ENCODE assay signal across 12 mouse cellular contexts in genomic region chr16:61041140-61041586, GRCm38 (mm10).
DNase-seq lines count a peak whose midpoint lies in the region; ATAC-seq and TF ChIP-seq lines count a peak whose summit lies in the region.
"Had no signal": no experiment of that assay in that cellular context is flagged by ENCODE, and none has a peak within 500 bp of the region (broad histone marks: within the 10 kb centered on the region; RNA-seq: fewer than 3 reads in every experiment).

No protein-coding gene starts in this region.

- no peak overlapping the region for H3K4me3 ChIP-seq in kidney, embryonic 15.5 days (replicated peaks)
- no peak overlapping the region for H3K4me3 ChIP-seq in left cerebral cortex, adult 2 months
- H3K4me3 ChIP-seq: limb, embryonic 12.5 days had no signal

- H3K27ac ChIP-seq in kidney, embryonic 15.5 days, result no peak overlapping the region
- no peak overlapping the region for H3K27ac ChIP-seq in left cerebral cortex, adult 2 months
- H3K27ac ChIP-seq: limb, embryonic 12.5 days had no signal

- H3K9ac ChIP-seq in kidney, embryonic 15.5 days, result no peak overlapping the region
- H3K9ac ChIP-seq: limb, embryonic 12.5 days had no signal

- H3K9me3 ChIP-seq in kidney, embryonic 15.5 days (replicated peaks), result no peaks in the 10 kb centered on the region
- H3K9me3 ChIP-seq: limb, embryonic 12.5 days had no signal

- peak; percentile 2 for DNase-seq in adrenal gland, adult 2 months
- DNase-seq in adrenal gland, postnatal 4 days (ENCODE audit: low spot score in 2 of 2), result no peak
- DNase-seq in kidney, postnatal 4 days, result peak; percentile 46 to 61
- DNase-seq in cerebellum, postnatal 10 days, result peak; percentile 96
- DNase-seq in mesoderm, embryonic 11.5 days (ENCODE audit: low read depth, low spot score), result peak; percentile 2
- no peak for DNase-seq in left cerebral cortex, adult 2 months (ENCODE audit: extremely low spot score in 1 of 2, low spot score in 2 of 2)
- no peak for DNase-seq in right cerebral cortex, adult 18-20 months
- DNase-seq: gastrocnemius, postnatal 25 days; kidney, adult 18-20 months had no signal

- H3K4me2 ChIP-seq in kidney, embryonic 15.5 days, result no peak overlapping the region
- H3K4me2 ChIP-seq: limb, embryonic 12.5 days had no signal

- 51% methylated on average over 7 of the region's 7 CpGs for WGBS in kidney, embryonic 15.5 days

- no peak for TF ChIP-seq CTCF in left cerebral cortex, adult 2 months (IDR thresholded peaks at IDR 0.05)

- no peaks in the 10 kb centered on the region for H3K4me1 ChIP-seq in kidney, embryonic 15.5 days
- H3K4me1 ChIP-seq: limb, embryonic 12.5 days had no signal

- ATAC-seq in kidney, embryonic 15.5 days (replicated peaks; ENCODE audit: low FRiP score), result no peak
- ATAC-seq: Patski had no signal

- intact Hi-C loops in left cerebral cortex, adult 2 months (cut with DNase I), result no loop called here

- H3K36me3 ChIP-seq in kidney, embryonic 15.5 days, result no peaks in the 10 kb centered on the region
- H3K36me3 ChIP-seq: limb, embryonic 12.5 days had no signal

- H3K27me3 ChIP-seq in kidney, embryonic 15.5 days, result no peaks in the 10 kb centered on the region
- H3K27me3 ChIP-seq: limb, embryonic 12.5 days; Patski had no signal

Comparison
In these comparisons a context has a peak if more than half of its experiments do, and no peak if none do; other contexts are left out.
1. DNase-seq: peak in adrenal gland, adult 2 months (single experiment), kidney, postnatal 4 days (2 of 2), cerebellum, postnatal 10 days (2 of 2) and mesoderm, embryonic 11.5 days (single experiment); none in adrenal gland, postnatal 4 days (0 of 2), left cerebral cortex, adult 2 months (0 of 2) and right cerebral cortex, adult 18-20 months (single experiment).